Comparison of ENCODE assay signal across 15 mouse cellular contexts in genomic region chr1:37194607-37195006, GRCm38 (mm10). TPM values are rescaled to one million over a fixed set of nuclear protein-coding genes. Genes with fewer than 3 reads are reported as not detected.
DNase-seq lines count a peak whose midpoint lies in the region; ATAC-seq and TF ChIP-seq lines count a peak whose summit lies in the region.
"Had no signal": no experiment of that assay in that cellular context is flagged by ENCODE, and none has a peak within 500 bp of the region (broad histone marks: within the 10 kb centered on the region; RNA-seq: fewer than 3 reads in every experiment).

No protein-coding gene starts in this region.

- WGBS in forebrain, embryonic 14.5 days = 52% methylated on average over 4 of the region's 4 CpGs
- 62% methylated on average over 4 of the region's 4 CpGs for WGBS in forebrain, embryonic 10.5 days
- WGBS in kidney, adult 2 months = 58% methylated on average over 4 of the region's 4 CpGs
- 60% methylated on average over 4 of the region's 4 CpGs for WGBS in kidney, embryonic 14.5 days
- 63% methylated on average over 4 of the region's 4 CpGs for WGBS in midbrain, embryonic 14.5 days
- 68% methylated on average over 4 of the region's 4 CpGs for WGBS in midbrain, embryonic 10.5 days
- WGBS in embryonic facial prominence, embryonic 14.5 days = 58% methylated on average over 4 of the region's 4 CpGs
- 64% methylated on average over 4 of the region's 4 CpGs for WGBS in midbrain, embryonic 13.5 days

- no peaks in the 10 kb centered on the region for H3K36me3 ChIP-seq in forebrain, embryonic 14.5 days (ENCODE audit: control insufficient read depth, insufficient read depth, low read length)
- no peaks in the 10 kb centered on the region for H3K36me3 ChIP-seq in forebrain, embryonic 10.5 days (replicated peaks)
- no peaks in the 10 kb centered on the region for H3K36me3 ChIP-seq in kidney, adult 2 months (ENCODE audit: control insufficient read depth, insufficient read depth, low read length)
- no peaks in the 10 kb centered on the region for H3K36me3 ChIP-seq in kidney, embryonic 14.5 days (ENCODE audit: control insufficient read depth, insufficient read depth, low read length)
- no peaks in the 10 kb centered on the region for H3K36me3 ChIP-seq in midbrain, embryonic 14.5 days (ENCODE audit: control insufficient read depth, insufficient read depth, low read length)
- no peaks in the 10 kb centered on the region for H3K36me3 ChIP-seq in midbrain, embryonic 10.5 days
- no peaks in the 10 kb centered on the region for H3K36me3 ChIP-seq in embryonic facial prominence, embryonic 14.5 days (ENCODE audit: control insufficient read depth, insufficient read depth, low read length)
- H3K36me3 ChIP-seq in midbrain, embryonic 13.5 days = no peaks in the 10 kb centered on the region
- H3K36me3 ChIP-seq: heart, embryonic 10.5 days; limb, embryonic 12.5 days had no signal

- H3K9me3 ChIP-seq in forebrain, embryonic 14.5 days (replicated peaks; ENCODE audit: control insufficient read depth, low read length) = 0 out of 2 replicates have a peak, but pooled peaks cover 2% of the 10 kb centered on the region
- no peaks in the 10 kb centered on the region; the same call in 1 of the 2 replicates for H3K9me3 ChIP-seq in forebrain, embryonic 10.5 days
- H3K9me3 ChIP-seq in kidney, embryonic 14.5 days (ENCODE audit: control insufficient read depth, low read length) = no peaks in the 10 kb centered on the region
- H3K9me3 ChIP-seq in midbrain, embryonic 14.5 days (ENCODE audit: control insufficient read depth, low read length) = no peaks in the 10 kb centered on the region
- no peaks in the 10 kb centered on the region for H3K9me3 ChIP-seq in midbrain, embryonic 10.5 days (replicated peaks)
- H3K9me3 ChIP-seq in embryonic facial prominence, embryonic 14.5 days (ENCODE audit: control insufficient read depth, low read length) = no peaks in the 10 kb centered on the region
- H3K9me3 ChIP-seq in midbrain, embryonic 13.5 days = no peaks in the 10 kb centered on the region
- H3K9me3 ChIP-seq: heart, embryonic 10.5 days had no signal

- no peak overlapping the region for H3K27ac ChIP-seq in forebrain, embryonic 14.5 days (ENCODE audit: low read depth, low read length)
- no peak overlapping the region for H3K27ac ChIP-seq in forebrain, embryonic 10.5 days
- H3K27ac ChIP-seq in kidney, adult 2 months (ENCODE audit: insufficient read depth, low read depth, low read length) = no peak overlapping the region
- no peak overlapping the region for H3K27ac ChIP-seq in kidney, embryonic 14.5 days (ENCODE audit: low read depth, low read length)
- no peak overlapping the region for H3K27ac ChIP-seq in midbrain, embryonic 14.5 days (replicated peaks; ENCODE audit: low read depth, low read length)
- no peak overlapping the region for H3K27ac ChIP-seq in midbrain, embryonic 10.5 days (replicated peaks)
- no peak overlapping the region for H3K27ac ChIP-seq in embryonic facial prominence, embryonic 14.5 days (replicated peaks; ENCODE audit: low read depth, low read length)
- H3K27ac ChIP-seq in midbrain, embryonic 13.5 days = no peak overlapping the region
- H3K27ac ChIP-seq: heart, embryonic 10.5 days; limb, embryonic 12.5 days had no signal

- no peak for ATAC-seq in forebrain, embryonic 14.5 days
- ATAC-seq in kidney, embryonic 14.5 days (ENCODE audit: low FRiP score, low TSS enrichment) = no peak
- no peak for ATAC-seq in midbrain, embryonic 14.5 days (ENCODE audit: low FRiP score, low TSS enrichment)
- ATAC-seq in embryonic facial prominence, embryonic 14.5 days (ENCODE audit: low read depth) = no peak
- ATAC-seq in midbrain, embryonic 13.5 days = no peak
- ATAC-seq: inflammation-experienced regulatory T-cells, adult 6 months had no signal

- no peaks in the 10 kb centered on the region for H3K4me1 ChIP-seq in forebrain, embryonic 14.5 days (ENCODE audit: control insufficient read depth, insufficient read depth, low read length)
- H3K4me1 ChIP-seq in forebrain, embryonic 10.5 days = no peaks in the 10 kb centered on the region
- H3K4me1 ChIP-seq in kidney, adult 2 months (ENCODE audit: control insufficient read depth, insufficient read depth, low read length) = no peaks in the 10 kb centered on the region
- H3K4me1 ChIP-seq in kidney, embryonic 14.5 days (ENCODE audit: control insufficient read depth, insufficient read depth, low read length) = no peaks in the 10 kb centered on the region
- no peaks in the 10 kb centered on the region for H3K4me1 ChIP-seq in midbrain, embryonic 14.5 days (ENCODE audit: control insufficient read depth, insufficient read depth, low read length)
- peaks cover 6% of the 10 kb centered on the region; the same call in 1 of the 2 replicates for H3K4me1 ChIP-seq in midbrain, embryonic 10.5 days
- no peaks in the 10 kb centered on the region for H3K4me1 ChIP-seq in embryonic facial prominence, embryonic 14.5 days (ENCODE audit: control insufficient read depth, insufficient read depth, low read length)
- 0 out of 2 replicates have a peak, but pooled peaks cover 4% of the 10 kb centered on the region for H3K4me1 ChIP-seq in midbrain, embryonic 13.5 days (replicated peaks)
- H3K4me1 ChIP-seq: heart, embryonic 10.5 days; limb, embryonic 12.5 days had no signal

- TF ChIP-seq CTCF in kidney, adult 2 months (conservative IDR thresholded peaks at IDR 0.05; ENCODE audit: insufficient read depth, insufficient read length, low read depth, low read length) = no peak

- no peak for TF ChIP-seq POLR2A in kidney, adult 2 months (IDR thresholded peaks at IDR 0.05; ENCODE audit: low read depth, low read length)

- no peak overlapping the region for H3K4me2 ChIP-seq in forebrain, embryonic 14.5 days (ENCODE audit: low read length)
- H3K4me2 ChIP-seq in kidney, embryonic 14.5 days (replicated peaks; ENCODE audit: low read depth, low read length) = no peak overlapping the region
- H3K4me2 ChIP-seq in midbrain, embryonic 14.5 days (ENCODE audit: low read length) = no peak overlapping the region
- no peak overlapping the region for H3K4me2 ChIP-seq in embryonic facial prominence, embryonic 14.5 days (ENCODE audit: low read depth, low read length)
- H3K4me2 ChIP-seq in midbrain, embryonic 13.5 days (replicated peaks) = no peak overlapping the region
- H3K4me2 ChIP-seq: limb, embryonic 12.5 days had no signal

- no peak overlapping the region for H3K9ac ChIP-seq in forebrain, embryonic 14.5 days (ENCODE audit: low read length)
- no peak overlapping the region for H3K9ac ChIP-seq in kidney, embryonic 14.5 days (ENCODE audit: low read depth, low read length)
- H3K9ac ChIP-seq in midbrain, embryonic 14.5 days (replicated peaks; ENCODE audit: low read length) = no peak overlapping the region
- H3K9ac ChIP-seq in embryonic facial prominence, embryonic 14.5 days (ENCODE audit: low read depth, low read length) = no peak overlapping the region
- no peak overlapping the region for H3K9ac ChIP-seq in midbrain, embryonic 13.5 days (replicated peaks)
- H3K9ac ChIP-seq: limb, embryonic 12.5 days had no signal

- DNase-seq in forebrain, embryonic 14.5 days (ENCODE audit: low spot score) = peak; percentile 37
- no peak for DNase-seq in forebrain, embryonic 10.5 days (ENCODE audit: extremely low spot score, low spot score)
- peak; percentile 4 for DNase-seq in kidney, adult 2 months
- DNase-seq in midbrain, embryonic 14.5 days = peak; percentile 55
- no peak for DNase-seq in midbrain, embryonic 10.5 days (ENCODE audit: low spot score)
- peak; percentile 30 for DNase-seq in embryonic facial prominence, embryonic 14.5 days (ENCODE audit: low spot score)
- DNase-seq: cerebellum, adult 2 months; layer of hippocampus, adult 9-11 months; thymus, postnatal 4 days had no signal

- no peaks in the 10 kb centered on the region for H3K27me3 ChIP-seq in forebrain, embryonic 14.5 days (replicated peaks; ENCODE audit: control insufficient read depth, insufficient read depth, low read length)
- no peaks in the 10 kb centered on the region for H3K27me3 ChIP-seq in forebrain, embryonic 10.5 days (ENCODE audit: poor library complexity, severe bottlenecking)
- H3K27me3 ChIP-seq in kidney, adult 2 months (replicated peaks; ENCODE audit: control insufficient read depth, insufficient read depth, low read length) = no peaks in the 10 kb centered on the region
- H3K27me3 ChIP-seq in kidney, embryonic 14.5 days (ENCODE audit: control insufficient read depth, insufficient read depth, low read length) = no peaks in the 10 kb centered on the region
- no peaks in the 10 kb centered on the region for H3K27me3 ChIP-seq in midbrain, embryonic 14.5 days (ENCODE audit: control insufficient read depth, insufficient read depth, low read length)
- H3K27me3 ChIP-seq in midbrain, embryonic 10.5 days (ENCODE audit: low read depth, poor library complexity, severe bottlenecking) = no peaks in the 10 kb centered on the region
- no peaks in the 10 kb centered on the region for H3K27me3 ChIP-seq in embryonic facial prominence, embryonic 14.5 days (replicated peaks; ENCODE audit: control insufficient read depth, insufficient read depth, low read length)
- H3K27me3 ChIP-seq in midbrain, embryonic 13.5 days = no peaks in the 10 kb centered on the region
- H3K27me3 ChIP-seq: limb, embryonic 12.5 days had no signal

- no peak overlapping the region for H3K4me3 ChIP-seq in forebrain, embryonic 14.5 days (ENCODE audit: low read depth, low read length)
- no peak overlapping the region for H3K4me3 ChIP-seq in forebrain, embryonic 10.5 days
- H3K4me3 ChIP-seq in kidney, adult 2 months (ENCODE audit: insufficient read depth, low read depth, low read length) = no peak overlapping the region
- no peak overlapping the region for H3K4me3 ChIP-seq in kidney, embryonic 14.5 days (ENCODE audit: low read length)
- no peak overlapping the region for H3K4me3 ChIP-seq in midbrain, embryonic 14.5 days (replicated peaks; ENCODE audit: low read depth, low read length)
- H3K4me3 ChIP-seq in midbrain, embryonic 10.5 days = no peak overlapping the region
- no peak overlapping the region for H3K4me3 ChIP-seq in embryonic facial prominence, embryonic 14.5 days (ENCODE audit: low read depth, low read length)
- H3K4me3 ChIP-seq in midbrain, embryonic 13.5 days (replicated peaks) = no peak overlapping the region
- H3K4me3 ChIP-seq: heart, embryonic 10.5 days; limb, embryonic 12.5 days had no signal

RNA-seq across cellular contexts. Expression of gene Cnga3, which starts 19.6 kb away (rescaled TPM):
- 0.08 TPM in 1 of 2 replicates, not detected in the other for polyA plus RNA-seq in forebrain, embryonic 14.5 days (2014; fragmentation: Nextera tagmentation; extraction: Ambion mirVana)
- polyA plus RNA-seq in forebrain, embryonic 10.5 days (2016; fragmentation: Nextera tagmentation; extraction: Ambion mirVana) = 0.04 TPM in 1 of 2 replicates, not detected in the other
- polyA plus RNA-seq in kidney, adult 2 months (2012; rRNA removed) = not detected in 2 replicates
- polyA plus RNA-seq in kidney, embryonic 14.5 days (2014; fragmentation: Nextera tagmentation; extraction: Ambion mirVana) = not detected in 2 replicates
- polyA plus RNA-seq in midbrain, embryonic 14.5 days (2014; fragmentation: Nextera tagmentation; extraction: Ambion mirVana) = 0.22 and 0.32 TPM in 2 replicates
- polyA plus RNA-seq in midbrain, embryonic 10.5 days (2016; fragmentation: Nextera tagmentation; extraction: Ambion mirVana) = not detected in 2 replicates
- 0.21 and 0.22 TPM in 2 replicates for polyA plus RNA-seq in embryonic facial prominence, embryonic 14.5 days (2014; fragmentation: Nextera tagmentation; extraction: Ambion mirVana)
- 0.15 and 0.16 TPM in 2 replicates for polyA plus RNA-seq in midbrain, embryonic 13.5 days (2015; fragmentation: Nextera tagmentation; extraction: Ambion mirVana)
- polyA plus RNA-seq: inflammation-experienced regulatory T-cells, adult 6 months; limb, embryonic 12.5 days; lung, embryonic 16.5 days had no signal

Comparison
In these comparisons a context has a peak if more than half of its experiments do, and no peak if none do; other contexts are left out.
1. DNase-seq: peak in forebrain, embryonic 14.5 days (single experiment), kidney, adult 2 months (single experiment), midbrain, embryonic 14.5 days (single experiment) and embryonic facial prominence, embryonic 14.5 days (single experiment); none in forebrain, embryonic 10.5 days (single experiment) and midbrain, embryonic 10.5 days (single experiment).